Mouse (Mus musculus) lung, adult 2 months (tissue): ENCODE data around the gene D5Ertd577e. TPM values are rescaled to one million over a fixed set of nuclear protein-coding genes. Genes with fewer than 3 reads are reported as not detected.
"Not testable (repeated sequence)": the region's sequence is repeated elsewhere in the genome, so short reads cannot be mapped to it uniquely, and the experiment has no call there.

Experiments used
- DNase-seq: peaks from one replicate; pipeline ENCODE4 v3.0.0; 2022
- H3K4me1 ChIP-seq: fragments of 200-500 bp; 2 replicates; pipeline ENCODE4 v1.6.1; 2011; ENCODE audit warnings: low read length; ENCODE audit not compliant: control insufficient read depth, insufficient read depth
- H3K4me3 ChIP-seq: fragments of 200-500 bp; replicated peaks from 2 replicates; pipeline ENCODE3; 2011; ENCODE audit warnings: low read depth, mild to moderate bottlenecking, control low read depth, low read length; ENCODE audit errors: extremely low read depth
- whole genome bisulfite sequencing: fragments of 180-500 bp; shearing (Covaris S2); methylation state at CpG from one replicate; pipeline ENCODE4 v1.1.7; 2018; 5-methylcytosine and 5-hydroxymethylcytosine counted together
- polyA plus RNA-seq: library from polyadenylated mRNA; depleted of rRNA; stranded (reverse); fragments of >200 nt; gene quantifications from 2 replicates; pipeline ENCODE4 v1.2.3, GENCODE M21; 2012; rRNA removed

The D5Ertd577e gene
- not detected in 2 replicates for polyA plus RNA-seq

DNA sequence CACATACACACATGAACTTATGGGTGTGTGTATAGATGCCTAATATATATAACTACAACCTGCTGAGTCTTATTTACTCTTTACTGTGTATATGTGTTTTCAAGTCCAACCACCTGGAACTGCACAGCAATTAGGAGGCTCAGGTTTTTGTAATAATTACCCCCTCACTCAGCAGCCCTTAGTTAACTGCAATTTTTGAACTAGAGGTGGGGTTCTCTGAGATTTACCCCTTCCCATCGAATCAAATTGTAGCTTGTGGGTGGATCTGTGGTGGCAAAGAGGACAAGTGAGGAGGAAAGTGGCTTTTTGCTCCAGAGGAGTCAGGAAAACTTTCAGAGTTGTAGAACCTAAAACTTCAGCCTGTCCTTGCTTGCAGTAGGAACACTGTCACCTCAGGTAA, at the start of gene D5Ertd577e:
Gene D5Ertd577e, plus strand, starts transcription at position 301 of the 400 bp plus-strand sequence.
- WGBS: 30% methylated on average over 1 of the region's 1 CpGs
- not testable (repeated sequence) for H3K4me3 ChIP-seq, DNase-seq, H3K4me1 ChIP-seq

- H3K4me3 ChIP-seq, DNase-seq, H3K4me1 ChIP-seq: not testable (repeated sequence)
Observed at GRCm38 (mm10) chr5:95510458-95510857, 53.9 kb downstream of the D5Ertd577e start, which contains the start of gene Gm3286. Gene Gm3286, plus strand, starts transcription at chr5:95510758.

Other genes with a start within 250 kb of the D5Ertd577e start
- gene Gm10424, start 184.0 kb upstream of the D5Ertd577e start, polyA plus RNA-seq: not detected in 2 replicates
- gene Gm3259, start 150.9 kb upstream of the D5Ertd577e start, polyA plus RNA-seq: not detected in 2 replicates
- gene Gm3286, start 54.0 kb downstream of the D5Ertd577e start, polyA plus RNA-seq: not detected in 2 replicates
- gene Gm7971, start 138.1 kb downstream of the D5Ertd577e start, polyA plus RNA-seq: not detected in 2 replicates